Mouse (Mus musculus): Measurements from ENCODE around the gene Dars2. TPM values are rescaled to one million over a fixed set of nuclear protein-coding genes. Genes with fewer than 3 reads are reported as not detected.

The Dars2 gene
- polyA plus RNA-seq, 1 experiment from 2014 or later, result 49.3 TPM

DNA sequence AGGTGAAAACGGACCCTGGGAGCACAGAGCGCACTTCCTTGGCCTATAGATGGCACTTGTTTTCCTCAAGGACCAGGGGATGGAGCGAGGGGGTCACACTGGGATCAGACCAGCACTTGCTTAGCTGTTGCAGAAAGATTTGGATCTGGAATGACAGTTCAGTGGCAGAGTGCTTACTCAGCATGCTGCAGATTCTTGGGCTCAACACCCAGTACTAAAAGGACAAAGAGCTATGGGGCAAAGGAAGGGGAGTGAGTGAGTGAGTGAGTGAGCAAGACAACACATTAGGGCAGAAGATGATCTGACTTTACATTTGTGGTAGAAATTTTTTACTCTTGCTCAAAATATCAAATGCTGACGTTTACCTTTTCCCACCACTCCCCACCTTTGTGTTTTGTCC, 65.5 kb downstream of the Dars2 start:
- H3K4me1 ChIP-seq, result no peaks in the 10 kb centered on the region

DNA sequence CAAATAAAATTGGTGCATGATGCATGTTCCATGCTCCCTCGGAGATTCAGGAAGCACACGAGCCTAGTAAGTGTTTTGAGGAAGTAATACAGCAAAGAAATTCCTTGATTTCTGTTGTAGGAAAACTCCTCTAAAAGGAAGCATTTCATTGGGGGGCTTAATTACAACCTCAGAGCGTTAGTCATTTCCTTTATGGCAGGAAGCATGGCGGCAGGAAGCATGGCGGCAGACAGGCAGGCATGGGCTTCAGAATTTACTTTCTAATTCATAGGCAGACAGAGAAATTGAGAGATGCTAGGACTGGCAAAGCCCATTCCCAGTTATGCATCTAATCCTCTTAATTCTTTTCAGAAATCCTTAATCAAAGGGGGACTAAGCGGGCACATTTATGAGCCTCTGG, 76.6 kb downstream of the Dars2 start:
- Histone ChIP-seq H3K9me3 (no peaks in the 10 kb centered on the region), H3K36me3 (replicated peaks) (no peaks in the 10 kb centered on the region), H3K27ac (no peak overlapping the region), H3K9ac (no peak overlapping the region), H3K4me3 (replicated peaks) (no peak overlapping the region), H3K4me2 (no peak overlapping the region), H3K4me1 (no peaks in the 10 kb centered on the region), H3K27me3 (no peaks in the 10 kb centered on the region)
- ATAC-seq (ENCODE audit: low FRiP score), result no peak
- WGBS, result 80% methylated on average over 6 of the region's 6 CpGs

More for the DNA sequence above, 65.5 kb downstream of the Dars2 start:
- no peak for ATAC-seq (ENCODE audit: low FRiP score)
- 67% methylated on average over 4 of the region's 4 CpGs for WGBS
- no peak overlapping the region for H3K4me2 ChIP-seq
- no peak overlapping the region for H3K4me3 ChIP-seq (replicated peaks)
- no peaks in the 10 kb centered on the region for H3K27me3 ChIP-seq
- no peak overlapping the region for H3K27ac ChIP-seq
- H3K36me3 ChIP-seq (replicated peaks), result peaks cover 14% of the 10 kb centered on the region; the same call in 1 of the 2 replicates
- H3K9ac ChIP-seq, result no peak overlapping the region
- no peaks in the 10 kb centered on the region for H3K9me3 ChIP-seq

Other genes starting within 250 kb of the Dars2 start
- gene Rc3h1, start 164.2 kb downstream of the Dars2 start, polyA plus RNA-seq (2016; fragmentation: Nextera tagmentation; extraction: Ambion mirVana), result 8.6 and 9.5 TPM in 2 replicates
- 2.4 and 2.8 TPM in 2 replicates for gene Serpinc1, start 92.1 kb downstream of the Dars2 start, polyA plus RNA-seq (2016; fragmentation: Nextera tagmentation; extraction: Ambion mirVana)
- 9.9 TPM in 2 replicates for gene Zbtb37, start 35.8 kb downstream of the Dars2 start, polyA plus RNA-seq (2016; fragmentation: Nextera tagmentation; extraction: Ambion mirVana)
- gene Cenpl, start 55 bp upstream of the Dars2 start, polyA plus RNA-seq (2016; fragmentation: Nextera tagmentation; extraction: Ambion mirVana), result 38.3 and 39.7 TPM in 2 replicates
- 20.9 and 21.4 TPM in 2 replicates for gene Klhl20, start 60.9 kb upstream of the Dars2 start, polyA plus RNA-seq (2016; fragmentation: Nextera tagmentation; extraction: Ambion mirVana)
- gene Ankrd45, start 72.0 kb upstream of the Dars2 start, polyA plus RNA-seq (2016; fragmentation: Nextera tagmentation; extraction: Ambion mirVana), result 10.0 and 10.4 TPM in 2 replicates
- 0.32 and 0.44 TPM in 2 replicates for gene Tex50, start 88.7 kb upstream of the Dars2 start, polyA plus RNA-seq (2016; fragmentation: Nextera tagmentation; extraction: Ambion mirVana)
- 357 and 360 TPM in 2 replicates for gene Prdx6, start 180.6 kb upstream of the Dars2 start, polyA plus RNA-seq (2016; fragmentation: Nextera tagmentation; extraction: Ambion mirVana)